Mouse (Mus musculus) right cerebral cortex, adult 2 months (tissue): ENCODE results near the gene Rtl8a.
"Not testable (repeated sequence)": the region's sequence is repeated elsewhere in the genome, so short reads cannot be mapped to it uniquely, and the experiment has no call there.

Experiments
- DNase-seq, 2 experiments: peaks; one replicate each; pipeline ENCODE4 v3.0.0; 2021 to 2022; ENCODE audit warnings: low spot score in 2 of 2

The Rtl8a gene

DNA sequence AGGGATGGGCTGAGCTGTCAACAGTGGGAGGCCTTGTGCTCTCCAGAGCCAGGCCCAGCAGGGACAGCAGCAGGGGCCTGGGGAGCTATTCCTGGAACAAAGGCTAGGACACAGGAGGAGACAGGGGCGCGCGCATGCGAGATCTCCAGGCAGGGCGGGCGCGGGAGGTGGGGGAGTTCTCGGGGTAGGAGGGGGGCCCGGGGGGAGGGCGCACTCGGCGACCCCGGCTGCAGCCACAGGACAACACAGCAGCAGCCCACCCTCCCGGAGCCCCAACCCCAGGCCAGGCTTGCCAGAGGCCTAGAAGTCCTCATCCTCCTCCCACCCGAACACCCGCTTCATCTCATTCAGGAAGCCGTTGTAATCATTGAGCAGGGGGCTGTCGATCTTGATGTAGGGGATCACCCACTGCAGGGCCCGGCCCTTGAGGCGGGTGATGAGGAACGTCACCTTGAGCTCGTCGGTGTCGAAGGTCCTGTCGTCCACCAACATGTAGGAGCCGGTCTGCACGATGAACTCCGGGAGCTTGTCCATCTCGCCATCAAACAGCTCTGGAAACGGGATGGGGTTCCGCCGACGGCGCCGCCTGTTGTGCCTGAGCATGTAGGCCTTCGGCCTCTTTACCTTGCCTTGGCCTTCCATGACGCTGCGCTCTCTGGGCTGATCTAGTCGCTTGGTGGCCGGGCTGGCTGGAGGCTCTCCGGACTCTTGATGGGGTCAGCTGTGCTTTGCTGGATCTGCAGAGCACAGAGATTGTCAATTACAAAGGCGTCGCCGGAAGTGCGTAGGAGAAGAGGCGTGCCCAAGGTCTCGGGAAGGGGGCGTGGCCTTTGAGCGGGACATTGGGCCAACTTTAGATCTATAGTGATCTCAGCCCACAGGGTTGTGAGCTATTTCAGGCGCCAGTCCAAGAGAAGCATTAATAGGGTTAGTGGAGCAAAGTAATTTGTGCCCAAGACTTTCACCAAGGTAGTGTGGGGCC, at the start of gene Rtl8a:
TSS of gene Rtl8a (minus strand) at position 703 of the 982 bp plus-strand sequence.
- peak; percentile 60 to 71 for DNase-seq

DNA sequence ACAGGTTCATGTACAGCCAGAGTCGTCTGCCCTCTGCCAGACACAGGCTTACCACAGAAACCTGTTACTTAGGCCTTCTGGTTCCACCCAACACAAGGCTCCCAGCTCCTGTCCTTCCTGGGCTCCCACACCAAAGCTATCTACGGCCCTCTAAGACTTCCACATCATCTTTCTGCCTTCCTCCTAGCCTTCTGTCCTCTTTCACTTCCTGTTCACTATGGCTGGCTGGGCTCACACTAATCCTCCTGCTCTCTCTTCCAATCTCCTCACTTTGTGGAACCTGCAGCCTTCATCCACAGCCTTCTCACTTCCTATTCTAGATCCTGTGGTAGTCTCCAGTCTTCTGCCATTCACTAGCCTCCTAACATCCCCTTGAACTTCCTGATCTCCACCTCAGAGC, 49.7 kb upstream of the Rtl8a start:
- no peak for DNase-seq

DNA sequence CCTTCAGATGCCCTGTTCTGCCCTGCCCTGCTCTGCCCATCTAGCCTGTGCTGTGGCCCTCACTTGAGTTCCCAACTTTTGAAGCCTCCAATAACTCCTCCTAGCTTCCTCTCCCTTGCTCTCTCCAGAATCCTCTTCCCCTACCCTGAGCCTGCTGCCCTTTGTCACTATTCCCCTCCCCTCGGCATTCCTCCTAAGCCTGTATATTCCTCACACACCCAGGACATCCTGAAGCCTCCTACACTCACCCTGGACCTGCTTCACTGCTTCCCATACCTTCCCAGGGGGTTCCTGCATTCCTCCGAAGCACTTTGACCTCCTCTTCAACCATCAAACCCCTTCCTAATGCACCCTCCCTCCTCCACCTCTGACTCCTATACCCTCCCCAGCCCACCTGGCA, 48.6 kb upstream of the Rtl8a start:
- no peak for DNase-seq

DNA sequence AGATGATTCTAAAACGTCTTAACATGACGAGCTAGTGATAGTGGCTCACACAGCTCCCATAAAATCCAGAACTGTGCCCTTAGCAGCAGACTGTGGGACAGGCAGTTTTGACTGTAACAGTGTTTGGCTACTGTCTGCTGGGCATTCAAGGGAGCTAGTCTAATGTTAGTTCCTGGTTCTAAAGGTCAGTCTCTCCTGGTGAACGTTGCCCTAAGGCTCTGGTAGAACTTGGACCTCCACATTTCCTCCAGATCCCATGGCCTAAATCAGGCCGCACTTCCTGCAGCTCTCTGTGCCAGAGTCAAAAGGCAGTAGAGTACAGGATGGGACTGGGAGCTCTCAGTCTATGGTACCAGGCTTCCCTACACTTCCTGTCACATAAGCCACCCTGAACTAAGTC, 41.2 kb upstream of the Rtl8a start:
- DNase-seq = not testable (repeated sequence)

DNA sequence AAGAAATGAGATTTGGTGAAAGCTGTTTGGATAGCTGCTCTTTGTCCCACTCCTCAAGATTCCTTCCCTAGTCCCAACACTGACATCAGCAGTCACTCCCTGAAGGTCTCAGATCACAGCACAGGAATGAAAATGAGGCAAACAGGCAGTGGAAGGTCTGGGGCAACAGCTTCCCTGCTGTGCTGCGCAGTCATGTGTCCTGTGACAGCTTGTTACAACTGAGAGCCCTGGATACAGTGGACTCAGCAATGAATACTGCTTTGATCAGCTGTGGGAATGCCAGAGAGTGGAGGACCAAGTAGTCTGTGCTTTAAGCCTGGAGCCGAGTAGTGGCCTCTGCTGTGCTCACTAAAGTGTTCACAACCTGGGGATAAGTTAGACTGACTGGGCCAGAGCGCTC, 39.2 kb upstream of the Rtl8a start:
- not testable (repeated sequence) for DNase-seq

DNA sequence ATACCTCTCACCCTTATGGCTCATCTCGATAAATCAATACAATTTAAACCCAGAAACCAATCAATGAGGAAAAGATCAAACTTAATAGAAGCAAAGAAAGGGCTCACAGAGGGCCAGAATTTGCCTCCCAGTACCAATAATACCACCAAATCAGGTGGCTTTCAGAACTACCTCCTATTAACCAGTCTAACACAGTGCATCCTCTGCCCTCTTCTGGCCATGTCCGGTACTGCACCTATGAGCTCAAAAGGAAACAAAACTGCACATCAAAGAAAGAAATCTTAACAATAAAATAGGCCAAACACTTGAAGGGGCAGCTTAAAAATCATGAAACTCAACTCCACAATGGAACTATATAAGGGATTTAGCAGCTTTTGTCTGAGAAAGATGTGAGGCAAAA, 33.5 kb upstream of the Rtl8a start:
- DNase-seq = peak; percentile 78 to 83

DNA sequence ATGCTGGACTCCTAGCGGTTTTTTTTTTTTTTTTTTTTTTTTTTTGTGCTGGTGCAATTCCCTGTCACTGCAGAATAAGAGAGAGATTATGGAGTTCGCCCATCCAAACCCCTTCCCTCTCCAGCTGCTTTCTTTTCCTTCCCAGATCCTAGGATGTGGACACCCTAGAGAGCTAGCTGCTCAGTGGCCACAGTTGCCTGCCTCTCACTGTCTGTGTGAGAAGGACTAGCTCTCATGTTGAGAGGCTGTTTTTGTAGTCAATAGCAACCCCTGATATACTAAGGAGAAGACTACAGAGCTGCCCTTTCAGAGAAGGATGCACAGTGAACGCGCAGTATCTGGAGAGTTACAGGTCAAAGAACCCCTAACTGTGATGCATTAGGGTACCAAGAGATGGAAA, 27.2 kb upstream of the Rtl8a start:
- not testable (repeated sequence) for DNase-seq

DNA sequence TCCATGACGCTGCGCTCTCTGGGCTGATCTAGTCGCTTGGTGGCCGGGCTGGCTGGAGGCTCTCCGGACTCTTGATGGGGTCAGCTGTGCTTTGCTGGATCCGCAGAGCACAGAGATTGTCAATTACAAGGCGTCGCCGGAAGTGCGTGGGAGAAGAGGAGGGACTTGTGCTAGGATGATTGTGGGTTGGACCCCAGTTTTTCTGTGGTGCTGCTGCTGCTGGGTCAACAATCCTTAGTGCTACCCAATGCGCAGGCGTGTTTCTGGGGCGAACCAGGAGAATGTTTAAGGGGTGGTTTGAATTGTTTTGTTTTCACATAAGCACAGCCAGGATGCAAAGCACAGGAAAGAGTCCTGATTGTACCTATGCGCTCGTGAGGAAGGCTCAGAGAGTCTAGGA, 26.8 kb upstream of the Rtl8a start, which contains the start of gene Rtl8b:
TSS of gene Rtl8b (minus strand) at position 115 of the 400 bp plus-strand sequence.
- peak; percentile 83 to 84 for DNase-seq

DNA sequence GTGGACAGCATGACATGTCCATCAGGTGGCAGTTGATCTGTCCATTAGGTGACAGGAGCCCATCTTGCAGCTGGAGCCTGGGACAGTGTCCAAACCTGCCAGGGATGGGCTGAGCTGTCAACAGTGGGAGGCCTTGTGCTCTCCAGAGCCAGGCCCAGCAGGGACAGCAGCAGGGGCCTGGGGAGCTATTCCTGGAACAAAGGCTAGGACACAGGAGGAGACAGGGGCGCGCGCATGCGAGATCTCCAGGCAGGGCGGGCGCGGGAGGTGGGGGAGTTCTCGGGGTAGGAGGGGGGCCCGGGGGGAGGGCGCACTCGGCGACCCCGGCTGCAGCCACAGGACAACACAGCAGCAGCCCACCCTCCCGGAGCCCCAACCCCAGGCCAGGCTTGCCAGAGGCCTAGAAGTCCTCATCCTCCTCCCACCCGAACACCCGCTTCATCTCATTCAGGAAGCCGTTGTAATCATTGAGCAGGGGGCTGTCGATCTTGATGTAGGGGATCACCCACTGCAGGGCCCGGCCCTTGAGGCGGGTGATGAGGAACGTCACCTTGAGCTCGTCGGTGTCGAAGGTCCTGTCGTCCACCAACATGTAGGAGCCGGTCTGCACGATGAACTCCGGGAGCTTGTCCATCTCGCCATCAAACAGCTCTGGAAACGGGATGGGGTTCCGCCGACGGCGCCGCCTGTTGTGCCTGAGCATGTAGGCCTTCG, 26.2 kb upstream of the Rtl8a start:
- not testable (repeated sequence) for DNase-seq

DNA sequence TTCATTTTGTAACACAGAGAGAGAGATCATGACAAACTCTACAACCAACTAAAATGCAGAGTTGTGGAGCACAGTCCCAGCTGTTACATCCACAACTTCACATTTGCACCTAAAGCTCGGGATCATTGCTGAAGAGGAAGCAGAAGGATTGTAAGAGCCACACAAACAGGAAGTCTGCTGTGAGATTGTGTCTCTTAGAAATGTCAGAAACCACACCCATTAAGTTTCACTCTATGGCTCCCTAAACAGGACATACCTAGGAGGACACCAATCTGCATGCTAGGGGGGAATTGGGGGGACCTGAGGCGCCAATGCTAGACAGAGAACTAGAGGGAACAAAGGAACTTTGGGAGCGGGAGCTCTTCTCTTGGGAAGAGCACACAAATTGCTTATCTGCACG, 9.4 kb upstream of the Rtl8a start:
- not testable (repeated sequence) for DNase-seq

DNA sequence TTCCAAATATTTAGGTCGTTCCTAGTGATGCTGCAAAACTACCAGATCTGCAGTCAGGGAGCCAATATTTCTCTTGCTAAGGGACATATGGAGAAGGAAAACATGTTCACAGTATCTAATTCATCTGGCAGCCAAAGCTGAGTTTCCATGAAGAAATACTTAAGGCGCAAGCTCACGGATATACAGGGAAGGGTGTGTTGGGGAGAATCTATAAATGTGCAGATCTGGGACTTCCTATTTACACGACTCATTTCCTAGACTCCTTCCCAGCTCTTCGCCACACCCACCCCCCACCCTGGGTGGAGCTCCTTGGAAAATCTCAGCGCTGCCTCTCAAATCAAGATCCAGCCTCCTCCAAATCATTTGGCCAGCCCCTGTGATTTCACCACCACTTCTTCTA, 2.4 kb upstream of the Rtl8a start:
- DNase-seq = no peak

DNA sequence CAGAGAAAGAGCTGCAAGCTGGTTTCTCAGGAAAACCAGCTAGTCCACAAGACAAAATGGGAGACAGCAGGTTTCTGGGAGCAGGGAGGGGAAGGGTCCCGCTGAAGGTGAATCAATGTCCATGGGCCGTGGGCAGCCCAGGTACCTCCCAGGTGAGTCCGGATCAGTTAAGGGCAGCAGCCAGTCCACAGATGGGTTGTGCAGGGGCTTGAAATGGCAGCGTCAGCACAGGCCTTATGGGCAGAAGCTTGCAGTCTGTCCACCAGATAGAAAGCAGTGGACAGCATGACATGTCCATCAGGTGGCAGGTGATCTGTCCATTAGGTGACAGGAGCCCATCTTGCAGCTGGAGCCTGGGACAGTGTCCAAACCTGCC, 890 bp downstream of the Rtl8a start:
- not testable (repeated sequence) for DNase-seq

DNA sequence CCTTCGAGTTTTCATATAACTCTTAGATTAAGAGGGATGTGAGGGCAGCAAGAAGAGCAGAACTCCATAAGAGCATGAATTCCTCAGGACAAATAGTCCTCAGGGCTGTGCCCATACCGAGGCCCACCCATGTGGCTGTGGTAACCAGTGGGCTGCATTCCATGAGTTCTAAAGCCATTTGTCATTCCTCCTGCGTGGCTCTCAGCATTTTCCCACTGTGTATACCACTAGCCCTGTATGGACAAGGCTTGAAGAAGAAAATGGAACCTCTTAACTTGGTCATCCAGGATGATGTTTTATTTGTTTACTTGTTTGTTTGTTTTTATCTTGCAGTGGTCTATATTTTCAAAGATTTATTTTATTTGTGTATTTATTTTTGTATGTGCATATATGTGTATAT, 5.4 kb downstream of the Rtl8a start:
- DNase-seq = not testable (repeated sequence)

DNA sequence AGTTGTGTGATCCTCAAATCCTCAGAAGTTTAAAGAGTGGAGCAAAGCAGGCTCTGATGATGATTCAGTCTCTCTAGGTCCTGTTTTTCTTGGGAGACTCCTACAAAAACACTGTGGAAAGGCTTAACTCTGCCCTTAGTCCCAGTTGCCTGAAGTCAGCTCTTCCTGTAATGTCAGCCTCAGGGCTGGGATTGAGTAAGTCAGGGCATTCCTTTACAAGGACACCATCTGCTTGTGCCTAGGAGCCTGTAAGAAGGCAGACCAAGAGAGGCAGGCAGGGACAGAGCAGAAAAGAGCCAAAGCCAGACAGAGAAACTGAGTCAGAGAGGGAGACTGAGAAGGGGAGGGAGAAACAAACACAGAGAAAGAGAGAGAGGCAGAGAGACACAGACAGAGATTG, 32.1 kb downstream of the Rtl8a start:
- DNase-seq = not testable (repeated sequence)

DNA sequence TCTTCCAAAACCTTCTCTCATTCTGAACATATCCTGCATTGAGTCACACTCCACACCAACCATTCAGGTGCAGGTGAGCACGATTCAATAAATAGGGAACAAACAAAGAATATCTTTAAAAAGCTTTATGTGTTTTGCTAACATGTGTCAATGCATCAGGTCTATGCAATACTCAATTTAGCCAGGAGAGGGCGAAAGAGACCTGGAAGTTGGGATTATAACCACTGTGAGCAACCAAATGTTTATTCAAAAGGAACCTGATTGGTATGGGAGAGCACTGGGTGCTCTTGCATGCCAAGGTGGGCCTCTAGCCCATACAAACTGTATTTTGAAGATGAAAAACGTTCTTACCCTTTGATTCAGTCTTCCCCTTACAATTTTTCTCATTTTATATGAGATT, 32.9 kb downstream of the Rtl8a start:
- peak; percentile 75 to 85 for DNase-seq

DNA sequence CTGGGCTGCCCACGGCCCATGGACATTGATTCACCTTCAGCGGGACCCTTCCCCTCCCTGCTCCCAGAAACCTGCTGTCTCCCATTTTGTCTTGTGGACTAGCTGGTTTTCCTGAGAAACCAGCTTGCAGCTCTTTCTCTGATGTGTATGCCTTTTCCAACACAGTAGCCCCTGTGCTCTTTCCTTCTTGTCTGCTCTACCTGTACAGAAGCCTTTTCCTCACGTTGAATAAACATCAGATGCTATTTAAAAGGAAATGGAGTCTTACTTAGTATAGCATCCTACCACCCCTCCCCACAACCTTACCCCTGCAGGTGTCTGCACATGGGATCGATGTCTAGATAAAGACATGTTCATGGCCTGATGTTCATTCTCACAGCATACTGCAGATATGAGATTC, 34.6 kb downstream of the Rtl8a start, which contains the start of gene Gm14597:
TSS of gene Gm14597 (minus strand) at position 101 of the 400 bp plus-strand sequence.
- not testable (repeated sequence) for DNase-seq

DNA sequence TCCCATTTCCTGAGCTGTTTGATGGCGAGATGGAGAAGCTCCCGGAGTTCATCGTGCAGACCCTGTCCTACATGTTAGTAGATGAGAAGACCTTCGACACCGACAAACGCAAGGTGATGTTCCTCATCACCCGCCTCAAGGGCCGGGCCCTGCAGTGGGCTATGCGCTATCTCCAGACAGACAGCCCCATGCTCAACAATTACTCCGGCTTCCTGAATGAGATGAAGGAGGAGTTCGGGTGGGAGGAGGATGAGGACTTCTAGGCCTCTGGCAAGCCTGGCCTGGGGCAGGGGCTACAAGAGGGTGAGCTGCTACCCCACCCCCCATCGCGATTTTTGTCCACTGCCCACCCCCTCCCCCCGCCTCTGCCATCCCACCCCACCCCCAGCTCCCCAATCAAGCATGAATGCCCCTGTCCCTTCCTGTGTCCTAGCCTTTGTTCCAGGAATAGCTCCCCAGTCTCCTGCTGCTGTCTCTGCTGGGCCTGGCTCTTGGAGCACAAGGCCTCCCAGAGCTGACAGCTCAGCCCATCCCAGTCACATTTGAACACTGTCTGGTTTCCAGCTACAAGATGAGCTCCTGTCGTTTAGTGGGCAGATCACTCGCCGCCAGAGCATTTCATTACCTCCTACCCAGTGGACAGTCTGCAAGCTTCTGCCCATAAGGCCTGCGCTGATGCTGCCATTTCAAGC, 35.2 kb downstream of the Rtl8a start:
- peak; percentile 4 to 15 for DNase-seq

DNA sequence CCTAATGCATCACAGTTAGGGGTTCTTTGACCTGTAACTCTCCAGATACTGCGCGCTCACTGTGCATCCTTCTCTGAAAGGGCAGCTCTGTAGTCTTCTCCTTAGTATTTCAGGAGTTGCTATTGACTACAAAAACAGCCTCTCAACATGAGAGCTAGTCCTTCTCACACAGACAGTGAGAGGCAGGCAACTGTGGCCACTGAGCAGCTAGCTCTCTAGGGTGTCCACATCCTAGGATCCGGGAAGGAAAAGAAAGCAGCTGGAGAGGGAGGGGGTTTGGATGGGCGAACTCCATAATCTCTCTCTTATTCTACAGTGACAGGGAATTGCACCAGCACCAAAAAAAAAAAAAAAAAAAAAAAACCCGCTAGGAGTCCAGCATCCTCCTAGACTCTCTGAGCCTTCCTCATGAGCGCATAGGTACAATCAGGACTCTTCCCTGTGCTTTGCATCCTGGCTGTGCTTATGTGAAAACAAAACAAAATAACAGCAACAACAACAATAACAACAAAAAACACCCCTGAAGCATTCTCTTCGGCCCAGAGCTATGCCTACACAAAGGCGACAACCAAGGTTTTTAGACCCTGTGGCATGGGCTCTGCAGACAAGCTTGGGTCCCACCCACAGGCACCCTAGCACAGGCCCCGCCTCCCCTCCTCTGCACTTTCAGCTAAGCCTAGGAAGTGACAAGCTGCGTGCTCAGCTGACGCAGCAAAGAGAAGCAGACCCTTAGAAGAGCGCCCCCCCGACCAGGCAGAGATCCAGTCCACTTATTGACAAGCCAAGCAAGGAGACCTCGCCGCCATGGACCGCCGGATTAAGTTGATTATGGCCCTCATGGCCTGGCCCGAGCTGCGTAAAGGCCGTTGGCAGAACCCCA, 36.0 kb downstream of the Rtl8a start, which contains the start of gene Rtl8c:
TSS of gene Rtl8c (plus strand) at position 791 of the 880 bp plus-strand sequence.
- peak; percentile 72 to 80 for DNase-seq

DNA sequence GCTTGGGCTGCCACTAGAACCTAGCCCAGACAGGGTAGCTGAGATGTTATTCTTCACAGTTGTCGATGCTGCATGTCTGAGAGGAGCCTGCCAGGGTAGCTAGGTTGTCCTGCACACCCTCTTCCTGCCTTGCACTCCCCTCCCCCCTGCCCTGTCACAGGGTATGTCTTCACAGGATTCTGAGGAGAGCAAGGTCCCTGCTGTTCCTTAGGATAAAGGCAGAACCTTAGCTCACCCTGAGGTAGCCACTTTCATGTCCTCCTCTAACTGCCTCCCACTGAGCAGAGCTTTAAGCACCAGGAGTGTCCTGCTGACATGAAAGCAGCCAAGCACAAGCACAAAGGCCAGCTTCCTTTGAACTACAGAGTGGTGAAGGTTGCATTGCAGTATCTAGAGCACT, 37.3 kb downstream of the Rtl8a start:
- DNase-seq = not testable (repeated sequence)

DNA sequence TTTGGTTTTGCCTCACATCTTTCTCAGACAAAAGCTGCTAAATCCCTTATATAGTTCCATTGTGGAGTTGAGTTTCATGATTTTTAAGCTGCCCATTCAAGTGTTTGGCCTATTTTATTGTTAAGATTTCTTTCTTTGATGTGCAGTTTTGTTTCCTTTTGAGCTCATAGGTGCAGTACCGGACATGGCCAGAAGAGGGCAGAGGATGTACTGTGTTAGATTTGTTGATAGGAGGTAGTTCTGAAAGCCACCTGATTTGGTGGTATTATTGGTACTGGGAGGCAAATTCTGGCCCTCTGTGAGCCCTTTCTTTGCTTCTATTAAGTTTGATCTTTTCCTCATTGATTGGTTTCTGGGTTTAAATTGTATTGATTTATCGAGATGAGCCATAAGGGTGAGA, 43.5 kb downstream of the Rtl8a start:
- DNase-seq = peak; percentile 67 to 79
